Mouse (Mus musculus) stomach, postnatal 0 days (tissue): ENCODE results near the gene Macrod1.

Experiments used
- CTCF ChIP-seq: IDR thresholded peaks from 2 replicates; pipeline ENCODE4 v1.5.1; 2016; ENCODE audit warnings: antibody characterized with exemption, low read depth, mild to moderate bottlenecking, moderate library complexity
- EP300 ChIP-seq: optimal IDR thresholded peaks from 2 replicates; pipeline ENCODE3; 2016; ENCODE audit warnings: antibody characterized with exemption

DNA sequence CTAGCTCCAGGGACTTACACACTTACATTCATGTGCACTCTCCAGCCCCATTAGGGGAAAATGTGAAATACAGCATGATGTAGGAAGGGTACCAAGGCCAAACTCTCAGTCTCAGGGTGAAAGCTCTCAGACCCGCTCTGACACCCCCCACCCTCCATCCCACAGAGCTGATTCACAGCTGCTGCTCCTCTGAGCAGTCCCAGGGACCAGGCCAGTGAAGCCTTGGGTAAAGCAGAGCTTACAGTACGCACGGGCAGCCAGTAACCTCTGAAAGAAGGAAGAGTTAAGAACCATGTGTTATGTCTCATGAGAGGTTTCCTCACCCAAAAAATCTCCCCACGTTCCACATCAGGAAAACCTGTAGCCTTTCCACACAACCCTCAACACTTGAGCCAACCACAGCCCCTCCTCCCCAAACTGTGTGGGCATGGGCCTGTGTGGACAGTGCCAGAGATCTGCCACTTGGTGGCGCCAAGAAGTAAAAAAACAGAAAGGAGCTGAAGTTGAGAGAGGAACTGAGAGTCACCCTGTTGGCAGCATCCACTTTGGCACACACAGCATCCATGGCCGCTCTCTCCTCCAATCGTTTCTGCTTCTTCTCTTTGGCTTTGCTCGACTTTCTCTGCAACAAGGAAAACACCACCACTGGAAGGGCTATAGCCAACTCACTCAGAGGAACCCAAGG lies 178.1 kb downstream of the Macrod1 start:
- TF ChIP-seq CTCF = peak; percentile 88
- TF ChIP-seq EP300 = no peak
